Mouse (Mus musculus): ENCODE data around the gene Mid2. TPM values are rescaled to one million over a fixed set of nuclear protein-coding genes. Genes with fewer than 3 reads are reported as not detected.
"Not testable (repeated sequence)": the region's sequence is repeated elsewhere in the genome, so short reads cannot be mapped to it uniquely, and the experiment has no call there.

The Mid2 gene
- total RNA-seq (2022), result 10 to 100 TPM; 14.7 to 16.8 (median 16.4) TPM

- DNase-seq (ENCODE audit: low spot score), result peak; percentile 26
Observed at GRCm38 (mm10) chrX:140664479-140665241, at the start of gene Mid2. Gene Mid2 (plus strand): TSS chrX:140664599.

- no peak for DNase-seq (ENCODE audit: low spot score)
Observed at GRCm38 (mm10) chrX:140624875-140625594, 39.4 kb upstream of the Mid2 start.

GRCm38 (mm10) chrX:140638028-140638427, 26.4 kb upstream of the Mid2 start:
- no peak for DNase-seq (ENCODE audit: low spot score)

GRCm38 (mm10) chrX:140639592-140639991, 24.8 kb upstream of the Mid2 start:
- DNase-seq (ENCODE audit: low spot score), result no peak

- no peak for DNase-seq (ENCODE audit: low spot score)
Observed at GRCm38 (mm10) chrX:140660731-140661130, 3.7 kb upstream of the Mid2 start.

- no peak for DNase-seq (ENCODE audit: low spot score)
Observed at GRCm38 (mm10) chrX:140663516-140663915, 883 bp upstream of the Mid2 start.

- DNase-seq (ENCODE audit: low spot score), result peak; percentile 10
Observed at GRCm38 (mm10) chrX:140665242-140665810, 927 bp downstream of the Mid2 start.

GRCm38 (mm10) chrX:140675444-140675843, 11.0 kb downstream of the Mid2 start:
- DNase-seq (ENCODE audit: low spot score), result no peak

- no peak for DNase-seq (ENCODE audit: low spot score)
Observed at GRCm38 (mm10) chrX:140688335-140688734, 23.9 kb downstream of the Mid2 start.

GRCm38 (mm10) chrX:140697872-140698463, 33.6 kb downstream of the Mid2 start:
- DNase-seq (ENCODE audit: low spot score), result not testable (repeated sequence)

- no peak for DNase-seq (ENCODE audit: low spot score)
Observed at GRCm38 (mm10) chrX:140703224-140703623, 38.8 kb downstream of the Mid2 start.

GRCm38 (mm10) chrX:140706077-140706476, 41.7 kb downstream of the Mid2 start:
- DNase-seq (ENCODE audit: low spot score), result no peak

- peak; percentile 57 for DNase-seq (ENCODE audit: low spot score)
Observed at GRCm38 (mm10) chrX:140722400-140722799, 58.0 kb downstream of the Mid2 start.

GRCm38 (mm10) chrX:140738986-140739385, 74.6 kb downstream of the Mid2 start:
- no peak for DNase-seq (ENCODE audit: low spot score)

GRCm38 (mm10) chrX:140743213-140743612, 78.8 kb downstream of the Mid2 start:
- DNase-seq (ENCODE audit: low spot score), result no peak

GRCm38 (mm10) chrX:140769794-140770193, 105.4 kb downstream of the Mid2 start:
- DNase-seq (ENCODE audit: low spot score), result no peak

- DNase-seq (ENCODE audit: low spot score), result no peak
Observed at GRCm38 (mm10) chrX:140805340-140805739, 140.9 kb downstream of the Mid2 start.

GRCm38 (mm10) chrX:140813312-140814006, 149.1 kb downstream of the Mid2 start, which contains the start of gene Tex13b:
Gene Tex13b (minus strand): TSS chrX:140813433.
- no peak for DNase-seq (ENCODE audit: low spot score)

Data from heart, adult 8-10 months (tissue).